Mouse (Mus musculus): ENCODE data around the gene Mrgprf.

Mrgprf gene

GRCm38 (mm10) chr7:145337889-145338288, 37.3 kb downstream of the Mrgprf start:
- DNase-seq (ENCODE audit: low read depth, low spot score) = no peak
- Histone ChIP-seq H3K27me3 (ENCODE audit: control insufficient read depth, insufficient read depth, low read length, poor library complexity, severe bottlenecking) (no peaks in the 10 kb centered on the region), H3K36me3 (ENCODE audit: control insufficient read depth, insufficient read depth, low read length, poor library complexity, severe bottlenecking) (no peaks in the 10 kb centered on the region)

- peak; percentile 5 for DNase-seq (ENCODE audit: low read depth, low spot score)
- Histone ChIP-seq H3K27me3 (ENCODE audit: control insufficient read depth, insufficient read depth, low read length, poor library complexity, severe bottlenecking) (no peaks in the 10 kb centered on the region), H3K36me3 (ENCODE audit: control insufficient read depth, insufficient read depth, low read length, poor library complexity, severe bottlenecking) (no peaks in the 10 kb centered on the region)
Observed at GRCm38 (mm10) chr7:145340248-145340904, 39.7 kb downstream of the Mrgprf start.
